Mouse (Mus musculus): Measurements from ENCODE around the gene Usp39. TPM values are rescaled to one million over a fixed set of nuclear protein-coding genes. Genes with fewer than 3 reads are reported as not detected.
A peak's percentile ranks its signal among the peaks of the same experiment; 100 is the strongest.

Gene Usp39
- polyA plus RNA-seq, 1 experiment from 2014 or later, result 52.3 TPM

DNA sequence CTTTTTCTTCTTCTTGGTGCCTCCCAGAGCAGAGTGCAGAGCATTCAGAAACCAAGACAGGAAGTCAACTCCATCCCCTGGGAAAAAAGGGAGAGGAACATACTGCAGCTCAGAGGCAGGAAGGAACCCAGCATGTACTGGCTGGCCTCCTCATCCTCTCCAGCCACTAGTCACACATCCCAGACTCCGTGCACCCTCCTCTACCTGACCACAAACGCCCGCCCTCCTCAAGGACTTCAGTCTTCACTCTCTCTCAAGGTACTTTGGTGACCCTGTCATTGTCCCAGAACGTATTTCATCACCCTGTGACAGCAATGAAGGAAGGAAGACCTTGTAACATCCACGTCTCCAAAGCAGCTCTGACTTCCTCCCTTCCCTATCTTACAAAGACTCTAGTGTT, 11.9 kb downstream of the Usp39 start:
- no peak overlapping the region for H3K4me2 ChIP-seq (replicated peaks; ENCODE audit: low read depth, low read length)
- no peak for ATAC-seq (ENCODE audit: insufficient number of reproducible peaks, insufficient read depth, low FRiP score, low read depth)
- no peaks in the 10 kb centered on the region for H3K27me3 ChIP-seq (ENCODE audit: control insufficient read depth, insufficient read depth, low read length)
- H3K9me3 ChIP-seq (ENCODE audit: control insufficient read depth, low read depth, low read length), result no peaks in the 10 kb centered on the region
- H3K4me3 ChIP-seq (ENCODE audit: low read depth, low read length), result no peak overlapping the region
- H3K4me1 ChIP-seq (ENCODE audit: control insufficient read depth, insufficient read depth, low read length), result no peaks in the 10 kb centered on the region
- WGBS, result 68% methylated on average over 5 of the region's 5 CpGs
- peaks cover 47% of the 10 kb centered on the region for H3K36me3 ChIP-seq (ENCODE audit: control insufficient read depth, insufficient read depth, low read length)
- no peak overlapping the region for H3K27ac ChIP-seq (ENCODE audit: low read length)
- no peak overlapping the region for H3K9ac ChIP-seq (replicated peaks; ENCODE audit: low read depth, low read length)

DNA sequence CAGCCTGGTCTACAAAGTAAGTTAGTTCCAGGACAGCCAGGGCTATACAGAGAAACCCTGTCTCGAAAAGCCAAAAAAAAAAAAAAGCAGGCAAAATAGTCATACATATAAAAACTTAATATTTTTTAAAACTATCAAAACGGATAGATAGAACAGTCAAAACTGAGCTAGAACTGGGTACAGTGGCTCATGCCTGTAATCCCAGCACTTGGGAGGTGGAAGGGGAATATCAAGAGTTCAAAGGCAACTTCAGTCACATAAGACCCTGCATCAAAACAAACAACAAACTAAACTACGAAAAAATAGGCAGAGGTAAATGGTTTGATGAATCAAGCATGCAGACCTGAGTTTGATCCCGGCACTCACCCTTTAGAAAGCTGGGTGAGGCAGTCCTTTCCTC, 14.9 kb downstream of the Usp39 start:
- WGBS, result 90% methylated on average over 4 of the region's 4 CpGs
- no peaks in the 10 kb centered on the region for H3K9me3 ChIP-seq (ENCODE audit: control insufficient read depth, low read depth, low read length)

DNA sequence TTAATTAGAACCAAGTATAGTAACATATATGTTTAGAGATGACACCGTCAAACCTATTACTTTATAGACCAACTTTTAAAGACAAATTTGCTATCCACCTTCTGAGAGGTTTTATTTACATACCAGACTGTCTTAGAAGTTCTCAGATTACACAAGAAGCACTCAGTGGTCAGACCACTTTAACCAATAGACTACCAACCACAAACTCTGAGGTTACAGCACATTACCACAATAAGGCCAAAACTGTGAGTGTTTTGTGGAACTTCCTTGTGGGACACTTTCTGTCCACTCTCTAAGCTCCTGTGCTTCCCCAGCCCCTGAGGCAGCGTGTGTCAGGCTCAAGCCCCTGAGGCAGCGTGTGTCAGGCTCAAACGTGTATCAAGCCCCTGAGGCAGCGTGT, 16.0 kb downstream of the Usp39 start:
- no peak for ATAC-seq (ENCODE audit: insufficient number of reproducible peaks, insufficient read depth, low FRiP score, low read depth)
- WGBS, result 87% methylated on average over 5 of the region's 5 CpGs
- H3K27ac ChIP-seq (ENCODE audit: low read length), result no peak overlapping the region
- no peak overlapping the region for H3K9ac ChIP-seq (replicated peaks; ENCODE audit: low read depth, low read length)
- H3K9me3 ChIP-seq (ENCODE audit: control insufficient read depth, low read depth, low read length), result no peaks in the 10 kb centered on the region
- H3K4me1 ChIP-seq (ENCODE audit: control insufficient read depth, insufficient read depth, low read length), result no peaks in the 10 kb centered on the region
- H3K4me2 ChIP-seq (replicated peaks; ENCODE audit: low read depth, low read length), result no peak overlapping the region
- no peak overlapping the region for H3K4me3 ChIP-seq (ENCODE audit: low read depth, low read length)
- no peaks in the 10 kb centered on the region for H3K27me3 ChIP-seq (ENCODE audit: control insufficient read depth, insufficient read depth, low read length)
- H3K36me3 ChIP-seq (ENCODE audit: control insufficient read depth, insufficient read depth, low read length), result peaks cover 41% of the 10 kb centered on the region

More for the DNA sequence above, 14.9 kb downstream of the Usp39 start:
- Histone ChIP-seq H3K9ac (replicated peaks; ENCODE audit: low read depth, low read length) (no peak overlapping the region), H3K4me3 (ENCODE audit: low read depth, low read length) (no peak overlapping the region), H3K27me3 (ENCODE audit: control insufficient read depth, insufficient read depth, low read length) (no peaks in the 10 kb centered on the region), H3K4me2 (replicated peaks; ENCODE audit: low read depth, low read length) (no peak overlapping the region), H3K4me1 (ENCODE audit: control insufficient read depth, insufficient read depth, low read length) (no peaks in the 10 kb centered on the region), H3K36me3 (ENCODE audit: control insufficient read depth, insufficient read depth, low read length) (peaks cover 39% of the 10 kb centered on the region), H3K27ac (ENCODE audit: low read length) (no peak overlapping the region)
- no peak for ATAC-seq (ENCODE audit: insufficient number of reproducible peaks, insufficient read depth, low FRiP score, low read depth)

DNA sequence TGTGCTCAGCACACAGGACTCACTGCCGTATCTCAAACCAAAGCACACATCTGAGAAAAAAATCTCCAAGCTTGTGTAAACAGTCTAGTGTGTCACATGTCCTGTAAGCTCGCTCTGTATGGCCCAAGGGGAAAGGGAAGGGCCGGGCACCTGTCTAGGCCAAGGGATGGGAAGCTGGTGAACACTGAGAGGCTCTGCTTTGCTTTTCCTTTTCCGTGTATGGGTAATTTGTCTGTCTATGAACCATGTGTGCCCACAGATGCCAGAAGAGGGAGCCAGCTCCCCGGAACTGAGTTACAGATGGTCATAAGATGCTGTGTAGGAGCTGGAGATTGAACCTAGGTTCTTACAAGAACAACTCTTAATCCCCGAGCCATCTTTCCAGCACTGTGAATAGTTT, 18.7 kb downstream of the Usp39 start:
- H3K27me3 ChIP-seq (ENCODE audit: control insufficient read depth, insufficient read depth, low read length), result no peaks in the 10 kb centered on the region
- H3K4me3 ChIP-seq (ENCODE audit: low read depth, low read length), result no peak overlapping the region
- ATAC-seq (ENCODE audit: insufficient number of reproducible peaks, insufficient read depth, low FRiP score, low read depth), result peak; percentile 93
- H3K9me3 ChIP-seq (ENCODE audit: control insufficient read depth, low read depth, low read length), result no peaks in the 10 kb centered on the region
- no peak overlapping the region for H3K27ac ChIP-seq (ENCODE audit: low read length)
- no peak overlapping the region for H3K9ac ChIP-seq (replicated peaks; ENCODE audit: low read depth, low read length)
- peaks cover 53% of the 10 kb centered on the region for H3K36me3 ChIP-seq (ENCODE audit: control insufficient read depth, insufficient read depth, low read length)
- WGBS, result 56% methylated on average over 6 of the region's 6 CpGs
- H3K4me1 ChIP-seq (ENCODE audit: control insufficient read depth, insufficient read depth, low read length), result no peaks in the 10 kb centered on the region
- H3K4me2 ChIP-seq (replicated peaks; ENCODE audit: low read depth, low read length), result no peak overlapping the region

DNA sequence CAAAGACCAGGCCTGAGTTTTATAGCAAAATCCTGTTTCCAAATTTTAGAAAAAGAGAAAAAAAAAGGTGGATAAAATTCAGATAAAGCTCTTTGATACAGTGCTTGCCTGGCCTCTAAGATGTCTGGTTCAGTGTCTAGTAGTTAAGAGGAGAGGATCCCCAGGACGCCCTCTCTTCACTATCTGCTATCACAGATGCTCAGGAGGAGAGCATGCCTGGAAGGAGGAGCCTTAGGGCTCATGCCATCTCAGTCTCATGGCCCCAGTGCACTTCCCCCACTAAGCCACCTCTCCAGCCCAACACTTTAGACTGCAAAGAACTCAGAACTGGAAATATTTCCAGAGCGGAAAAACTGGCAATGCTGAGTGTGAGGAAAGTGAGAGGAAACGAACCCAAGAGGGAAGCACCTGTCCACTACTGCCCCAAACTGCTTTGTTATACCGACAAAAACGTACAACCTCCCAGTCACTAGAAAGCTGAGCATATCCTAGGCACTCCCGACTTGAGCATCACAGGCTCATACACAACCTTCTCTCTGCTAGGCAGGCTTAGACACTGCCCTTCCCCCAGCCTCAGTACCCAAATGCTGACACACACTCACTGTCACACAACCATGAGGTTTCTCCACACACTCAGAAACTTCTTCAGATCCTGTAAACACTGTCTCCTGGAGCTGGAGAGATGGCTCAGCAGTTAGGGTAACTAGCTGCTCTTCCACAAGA, 21.0 kb downstream of the Usp39 start:
- Histone ChIP-seq H3K9me3 (ENCODE audit: control insufficient read depth, low read depth, low read length) (no peaks in the 10 kb centered on the region), H3K4me1 (ENCODE audit: control insufficient read depth, insufficient read depth, low read length) (no peaks in the 10 kb centered on the region), H3K27me3 (ENCODE audit: control insufficient read depth, insufficient read depth, low read length) (no peaks in the 10 kb centered on the region), H3K4me2 (replicated peaks; ENCODE audit: low read depth, low read length) (no peak overlapping the region), H3K9ac (replicated peaks; ENCODE audit: low read depth, low read length) (no peak overlapping the region), H3K4me3 (ENCODE audit: low read depth, low read length) (no peak overlapping the region), H3K36me3 (ENCODE audit: control insufficient read depth, insufficient read depth, low read length) (peaks cover 65% of the 10 kb centered on the region), H3K27ac (ENCODE audit: low read length) (no peak overlapping the region)
- 91% methylated on average over 6 of the region's 6 CpGs for WGBS
- peak; percentile 40; the same call in 1 of the 2 replicates for ATAC-seq (ENCODE audit: insufficient number of reproducible peaks, insufficient read depth, low FRiP score, low read depth)

DNA sequence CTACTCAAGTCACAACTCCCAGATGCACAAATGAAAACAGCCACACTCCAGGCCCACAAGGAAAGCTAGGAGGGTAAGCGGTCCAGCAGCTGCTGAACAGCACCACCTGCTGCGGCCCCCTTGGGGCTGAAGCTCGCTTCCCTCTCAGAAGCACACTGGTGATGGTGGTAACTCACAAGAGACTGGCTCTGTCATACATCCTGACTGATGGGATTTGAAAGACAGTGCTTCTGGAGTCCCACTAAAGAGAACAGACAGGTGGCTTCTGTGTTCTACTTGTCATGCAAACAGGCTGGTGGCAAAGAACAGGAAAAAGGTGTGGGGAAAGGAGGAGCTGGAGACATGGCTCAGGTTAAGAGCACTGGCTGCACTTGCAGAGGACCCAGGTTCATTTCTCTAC, 22.0 kb downstream of the Usp39 start:
- Histone ChIP-seq H3K4me1 (ENCODE audit: control insufficient read depth, insufficient read depth, low read length) (no peaks in the 10 kb centered on the region), H3K4me3 (ENCODE audit: low read depth, low read length) (no peak overlapping the region), H3K9ac (replicated peaks; ENCODE audit: low read depth, low read length) (no peak overlapping the region), H3K27ac (ENCODE audit: low read length) (no peak overlapping the region), H3K27me3 (ENCODE audit: control insufficient read depth, insufficient read depth, low read length) (no peaks in the 10 kb centered on the region), H3K4me2 (replicated peaks; ENCODE audit: low read depth, low read length) (no peak overlapping the region), H3K9me3 (ENCODE audit: control insufficient read depth, low read depth, low read length) (no peaks in the 10 kb centered on the region), H3K36me3 (ENCODE audit: control insufficient read depth, insufficient read depth, low read length) (peaks cover 61% of the 10 kb centered on the region)
- no peak for ATAC-seq (ENCODE audit: insufficient number of reproducible peaks, insufficient read depth, low FRiP score, low read depth)
- WGBS, result 95% methylated on average over 3 of the region's 3 CpGs

DNA sequence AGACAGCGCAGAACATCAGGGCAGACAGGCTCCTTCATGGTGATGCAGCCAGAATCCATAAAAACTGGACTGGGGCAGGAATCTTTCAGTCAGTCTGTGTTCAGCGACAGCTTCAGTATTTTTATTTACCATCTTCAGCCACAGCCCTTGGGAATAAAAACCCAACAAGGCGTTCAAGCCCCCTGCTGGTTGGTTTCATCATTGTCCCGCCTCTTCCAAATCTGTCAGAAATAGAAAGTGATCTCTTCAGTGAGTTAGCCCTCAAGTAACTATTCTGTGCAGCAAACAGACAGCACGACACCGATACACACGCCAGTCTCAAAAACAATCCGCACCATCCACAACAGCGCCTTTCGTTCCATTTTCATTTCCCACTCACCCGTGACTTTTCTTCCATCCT, 26.0 kb downstream of the Usp39 start:
- 79% methylated on average over 11 of the region's 11 CpGs for WGBS
- H3K4me2 ChIP-seq (replicated peaks; ENCODE audit: low read depth, low read length), result no peak overlapping the region
- H3K27me3 ChIP-seq (ENCODE audit: control insufficient read depth, insufficient read depth, low read length), result no peaks in the 10 kb centered on the region
- no peak overlapping the region for H3K4me3 ChIP-seq (ENCODE audit: low read depth, low read length)
- H3K27ac ChIP-seq (ENCODE audit: low read length), result no peak overlapping the region
- H3K36me3 ChIP-seq (ENCODE audit: control insufficient read depth, insufficient read depth, low read length), result peaks cover 50% of the 10 kb centered on the region
- no peak for ATAC-seq (ENCODE audit: insufficient number of reproducible peaks, insufficient read depth, low FRiP score, low read depth)
- no peaks in the 10 kb centered on the region for H3K4me1 ChIP-seq (ENCODE audit: control insufficient read depth, insufficient read depth, low read length)
- no peak overlapping the region for H3K9ac ChIP-seq (replicated peaks; ENCODE audit: low read depth, low read length)
- no peaks in the 10 kb centered on the region for H3K9me3 ChIP-seq (ENCODE audit: control insufficient read depth, low read depth, low read length)

DNA sequence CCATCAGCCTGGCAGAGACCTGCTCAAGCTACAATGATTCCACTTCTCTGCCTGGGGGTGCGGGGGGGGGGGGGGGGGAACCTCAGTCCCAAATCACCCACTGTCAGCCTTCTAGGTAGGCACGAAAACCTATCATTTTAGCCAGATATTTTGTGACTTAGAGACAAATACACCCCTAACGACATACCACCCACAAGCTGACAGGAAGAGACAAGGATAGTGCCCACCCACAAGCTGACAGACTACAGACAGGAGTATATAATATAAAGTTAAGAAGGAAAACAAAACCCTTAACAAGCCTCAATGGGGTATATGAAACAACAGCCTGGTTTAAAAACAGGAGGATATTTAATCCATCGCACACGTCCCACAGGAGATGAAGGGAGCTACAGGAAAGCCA, 26.5 kb downstream of the Usp39 start:
- 90% methylated on average over 5 of the region's 5 CpGs for WGBS
- Histone ChIP-seq H3K4me2 (replicated peaks; ENCODE audit: low read depth, low read length) (no peak overlapping the region), H3K27me3 (ENCODE audit: control insufficient read depth, insufficient read depth, low read length) (no peaks in the 10 kb centered on the region), H3K36me3 (ENCODE audit: control insufficient read depth, insufficient read depth, low read length) (peaks cover 46% of the 10 kb centered on the region), H3K9me3 (ENCODE audit: control insufficient read depth, low read depth, low read length) (no peaks in the 10 kb centered on the region), H3K27ac (ENCODE audit: low read length) (no peak overlapping the region), H3K9ac (replicated peaks; ENCODE audit: low read depth, low read length) (no peak overlapping the region), H3K4me1 (ENCODE audit: control insufficient read depth, insufficient read depth, low read length) (no peaks in the 10 kb centered on the region), H3K4me3 (ENCODE audit: low read depth, low read length) (no peak overlapping the region)
- no peak for ATAC-seq (ENCODE audit: insufficient number of reproducible peaks, insufficient read depth, low FRiP score, low read depth)

DNA sequence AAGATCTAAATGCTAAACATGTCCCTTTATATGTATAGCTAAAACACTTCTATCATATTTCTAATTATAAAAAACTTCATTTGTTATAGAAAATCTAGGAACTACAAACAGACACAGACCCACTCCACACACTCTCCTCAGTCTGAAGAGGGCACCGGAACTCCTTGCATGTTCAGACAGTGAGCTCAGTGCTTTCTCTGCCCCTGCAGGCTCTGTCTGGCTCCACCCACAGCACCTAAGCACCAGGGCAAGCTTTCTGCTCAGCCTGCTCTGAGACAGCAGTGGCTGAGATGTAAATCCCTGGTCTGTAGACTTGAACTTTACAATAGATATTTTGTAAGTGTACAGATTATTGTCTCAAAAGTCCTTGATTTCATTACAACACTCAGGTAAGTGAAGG, 28.9 kb downstream of the Usp39 start:
- no peak overlapping the region for H3K27ac ChIP-seq (ENCODE audit: low read length)
- no peaks in the 10 kb centered on the region for H3K27me3 ChIP-seq (ENCODE audit: control insufficient read depth, insufficient read depth, low read length)
- H3K9me3 ChIP-seq (ENCODE audit: control insufficient read depth, low read depth, low read length), result no peaks in the 10 kb centered on the region
- WGBS, result 63% methylated on average over 1 of the region's 1 CpGs
- no peak overlapping the region for H3K4me3 ChIP-seq (ENCODE audit: low read depth, low read length)
- no peaks in the 10 kb centered on the region for H3K4me1 ChIP-seq (ENCODE audit: control insufficient read depth, insufficient read depth, low read length)
- no peak overlapping the region for H3K4me2 ChIP-seq (replicated peaks; ENCODE audit: low read depth, low read length)
- H3K9ac ChIP-seq (replicated peaks; ENCODE audit: low read depth, low read length), result no peak overlapping the region
- ATAC-seq (ENCODE audit: insufficient number of reproducible peaks, insufficient read depth, low FRiP score, low read depth), result no peak
- peaks cover 30% of the 10 kb centered on the region for H3K36me3 ChIP-seq (ENCODE audit: control insufficient read depth, insufficient read depth, low read length)
